Mouse (Mus musculus): Measurements from ENCODE around the gene Pola2. TPM values are rescaled to one million over a fixed set of nuclear protein-coding genes. Genes with fewer than 3 reads are reported as not detected.

The Pola2 gene
- polyA plus RNA-seq (2015; fragmentation: Nextera tagmentation; extraction: Ambion mirVana), result 16.6 and 20.7 TPM in 2 replicates

DNA sequence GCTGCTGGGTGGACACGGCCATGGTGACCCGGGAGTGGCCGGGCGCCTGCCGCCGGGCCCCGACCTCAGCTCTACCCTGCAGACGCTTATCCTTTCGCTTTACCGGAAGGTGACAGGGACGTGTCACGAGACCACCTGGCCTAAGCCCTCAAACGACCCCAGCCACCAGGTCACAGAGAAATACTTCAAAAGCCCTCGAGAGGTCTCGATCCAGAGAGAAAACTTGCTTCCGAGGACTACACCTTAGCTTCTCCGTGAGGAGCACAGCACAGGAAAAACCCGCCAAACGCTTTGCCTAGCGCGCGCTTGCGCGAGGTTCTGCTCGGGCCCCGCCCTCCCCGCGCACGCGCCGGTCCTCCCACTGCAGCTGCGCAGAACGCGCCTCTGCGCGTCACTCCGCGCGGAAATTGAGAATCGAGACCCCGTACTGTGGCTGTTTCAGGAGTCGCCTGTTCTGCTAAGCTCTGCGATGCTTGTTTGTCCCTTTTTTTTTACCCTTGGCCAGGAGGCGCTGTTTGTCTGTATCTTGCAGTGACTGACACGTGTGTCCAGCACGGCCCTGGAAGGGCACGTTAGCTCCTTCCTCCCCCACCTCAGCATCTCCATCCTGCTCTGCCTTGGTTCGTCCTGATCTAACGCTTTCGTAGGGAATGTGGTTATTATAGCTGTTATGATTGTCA lies at the start of gene Pola2:
Gene Pola2, minus strand, starts transcription at position 320 of the 680 bp plus-strand sequence.
- DNase-seq (ENCODE audit: low spot score), result peak; percentile 94
- H3K4me3 ChIP-seq (ENCODE audit: low read depth, low read length), result peak within 1 kb of the TSS; percentile 56
- no peaks in the 10 kb centered on the region for H3K9me3 ChIP-seq (ENCODE audit: low read length)
- WGBS, result under 1% methylated on average over 49 of the region's 50 CpGs
- H3K36me3 ChIP-seq (ENCODE audit: insufficient read depth, low read length), result no peaks in the 10 kb centered on the region
- no peak within 1 kb of the TSS for H3K27ac ChIP-seq (ENCODE audit: low read length)
- peak within 1 kb of the TSS; percentile 72 for H3K4me2 ChIP-seq (replicated peaks; ENCODE audit: low read depth, low read length)
- H3K27me3 ChIP-seq (replicated peaks; ENCODE audit: insufficient read depth, low read length), result no peaks in the 10 kb centered on the region
- peaks cover 4% of the 10 kb centered on the region; the same call in 1 of the 2 replicates for H3K4me1 ChIP-seq (ENCODE audit: insufficient read depth, low read depth, low read length)
- H3K9ac ChIP-seq (replicated peaks; ENCODE audit: low read depth), result peak within 1 kb of the TSS; percentile 29
- peak; percentile 89 for ATAC-seq
- TF ChIP-seq CTCF (IDR thresholded peaks at IDR 0.05), result peak; percentile 36
- TF ChIP-seq EP300 (IDR thresholded peaks at IDR 0.05), result no peak

DNA sequence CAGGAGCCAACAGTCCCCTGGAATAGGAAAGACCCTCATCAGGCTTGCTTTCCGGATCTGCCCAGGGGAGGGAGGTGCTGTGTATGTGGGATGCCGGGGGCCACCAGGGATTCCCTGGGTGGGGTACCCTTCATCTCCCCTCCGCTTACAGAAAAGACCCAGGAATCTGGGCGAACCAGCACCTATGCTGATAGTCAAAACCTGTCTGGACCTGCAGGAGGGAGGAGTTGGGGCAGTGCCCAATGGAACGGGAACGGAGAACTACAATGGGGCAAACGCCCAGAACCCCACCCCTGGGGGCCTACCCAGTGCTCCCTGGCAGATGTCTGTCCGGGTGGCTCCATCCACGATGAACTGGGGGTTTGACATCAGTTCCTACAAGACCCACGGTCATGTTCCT lies 49.7 kb upstream of the Pola2 start:
- Histone ChIP-seq H3K9ac (replicated peaks; ENCODE audit: low read depth) (no peak overlapping the region), H3K27me3 (replicated peaks; ENCODE audit: insufficient read depth, low read length) (no peaks in the 10 kb centered on the region), H3K9me3 (ENCODE audit: low read length) (no peaks in the 10 kb centered on the region), H3K4me1 (ENCODE audit: insufficient read depth, low read depth, low read length) (peaks cover 16% of the 10 kb centered on the region), H3K36me3 (ENCODE audit: insufficient read depth, low read length) (peaks cover 9% of the 10 kb centered on the region), H3K4me2 (replicated peaks; ENCODE audit: low read depth, low read length) (no peak overlapping the region), H3K4me3 (ENCODE audit: low read depth, low read length) (no peak overlapping the region), H3K27ac (ENCODE audit: low read length) (no peak overlapping the region)
- 91% methylated on average over 9 of the region's 10 CpGs for WGBS
- TF ChIP-seq CTCF (IDR thresholded peaks at IDR 0.05), result no peak
- TF ChIP-seq EP300 (IDR thresholded peaks at IDR 0.05), result no peak
- DNase-seq (ENCODE audit: low spot score) (no peak), ATAC-seq (no peak)

GRCm38 (mm10) chr19:6009137-6009536 lies 45.1 kb upstream of the Pola2 start:
- DNase-seq (ENCODE audit: low spot score), result no peak
- no peak overlapping the region for H3K9ac ChIP-seq (replicated peaks; ENCODE audit: low read depth)
- H3K4me1 ChIP-seq (ENCODE audit: insufficient read depth, low read depth, low read length), result peaks cover 2% of the 10 kb centered on the region; the same call in 1 of the 2 replicates
- H3K27ac ChIP-seq (ENCODE audit: low read length), result no peak overlapping the region
- no peaks in the 10 kb centered on the region for H3K27me3 ChIP-seq (replicated peaks; ENCODE audit: insufficient read depth, low read length)
- H3K4me2 ChIP-seq (replicated peaks; ENCODE audit: low read depth, low read length), result no peak overlapping the region
- H3K9me3 ChIP-seq (ENCODE audit: low read length), result no peaks in the 10 kb centered on the region
- WGBS, result 75% methylated on average over 8 of the region's 8 CpGs
- H3K4me3 ChIP-seq (ENCODE audit: low read depth, low read length), result no peak overlapping the region
- no peak for ATAC-seq
- TF ChIP-seq EP300 (IDR thresholded peaks at IDR 0.05) (no peak), CTCF (IDR thresholded peaks at IDR 0.05) (no peak)
- peaks cover 14% of the 10 kb centered on the region for H3K36me3 ChIP-seq (ENCODE audit: insufficient read depth, low read length)

- Histone ChIP-seq H3K9ac (replicated peaks; ENCODE audit: low read depth) (no peak overlapping the region), H3K4me1 (ENCODE audit: insufficient read depth, low read depth, low read length) (no peaks in the 10 kb centered on the region), H3K4me2 (replicated peaks; ENCODE audit: low read depth, low read length) (no peak overlapping the region), H3K4me3 (ENCODE audit: low read depth, low read length) (no peak overlapping the region), H3K9me3 (ENCODE audit: low read length) (no peaks in the 10 kb centered on the region), H3K27ac (ENCODE audit: low read length) (no peak overlapping the region), H3K36me3 (ENCODE audit: insufficient read depth, low read length) (peaks cover 14% of the 10 kb centered on the region), H3K27me3 (replicated peaks; ENCODE audit: insufficient read depth, low read length) (no peaks in the 10 kb centered on the region)
- 75% methylated on average over 13 of the region's 13 CpGs for WGBS
- no peak for TF ChIP-seq EP300 (IDR thresholded peaks at IDR 0.05)
- no peak for TF ChIP-seq CTCF (IDR thresholded peaks at IDR 0.05)
- no peak for ATAC-seq
- no peak for DNase-seq (ENCODE audit: low spot score)
These were observed 43.0 kb upstream of the Pola2 start for GRCm38 (mm10) chr19:6007013-6007412.

GRCm38 (mm10) chr19:6005541-6005940 lies 41.5 kb upstream of the Pola2 start:
- Histone ChIP-seq H3K4me1 (ENCODE audit: insufficient read depth, low read depth, low read length) (no peaks in the 10 kb centered on the region), H3K9me3 (ENCODE audit: low read length) (no peaks in the 10 kb centered on the region), H3K4me3 (ENCODE audit: low read depth, low read length) (no peak overlapping the region), H3K36me3 (ENCODE audit: insufficient read depth, low read length) (peaks cover 10% of the 10 kb centered on the region), H3K4me2 (replicated peaks; ENCODE audit: low read depth, low read length) (no peak overlapping the region), H3K27ac (ENCODE audit: low read length) (no peak overlapping the region), H3K9ac (replicated peaks; ENCODE audit: low read depth) (no peak overlapping the region), H3K27me3 (replicated peaks; ENCODE audit: insufficient read depth, low read length) (no peaks in the 10 kb centered on the region)
- ATAC-seq (no peak), DNase-seq (ENCODE audit: low spot score) (no peak)
- 56% methylated on average over 11 of the region's 11 CpGs for WGBS
- no peak for TF ChIP-seq EP300 (IDR thresholded peaks at IDR 0.05)
- no peak for TF ChIP-seq CTCF (IDR thresholded peaks at IDR 0.05)

DNA sequence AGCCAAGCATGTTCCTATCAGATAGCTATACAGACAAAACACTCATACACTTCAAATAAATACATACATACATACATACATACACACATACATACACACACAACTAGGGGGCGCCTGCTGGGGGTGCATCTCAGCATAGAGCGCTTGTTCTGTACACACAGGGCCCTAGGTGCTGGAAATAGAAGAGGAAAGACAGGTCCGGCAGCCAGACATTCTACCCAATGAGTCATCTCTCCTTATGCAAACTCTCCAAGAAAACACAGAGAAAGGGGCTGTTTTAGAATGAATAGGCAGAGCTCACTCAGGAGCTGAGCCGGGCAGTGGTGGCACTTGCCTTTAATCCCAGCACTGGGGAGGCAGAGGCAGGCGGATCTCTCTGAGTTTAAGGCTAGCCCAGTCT lies 36.0 kb upstream of the Pola2 start:
- H3K4me1 ChIP-seq (ENCODE audit: insufficient read depth, low read depth, low read length), result no peaks in the 10 kb centered on the region; the same call in 1 of the 2 replicates
- no peaks in the 10 kb centered on the region for H3K27me3 ChIP-seq (replicated peaks; ENCODE audit: insufficient read depth, low read length)
- no peak overlapping the region for H3K4me2 ChIP-seq (replicated peaks; ENCODE audit: low read depth, low read length)
- peaks cover 15% of the 10 kb centered on the region; the same call in 1 of the 2 replicates for H3K36me3 ChIP-seq (ENCODE audit: insufficient read depth, low read length)
- H3K9me3 ChIP-seq (ENCODE audit: low read length), result no peaks in the 10 kb centered on the region
- TF ChIP-seq EP300 (IDR thresholded peaks at IDR 0.05), result no peak
- peak; percentile 22 for TF ChIP-seq CTCF (IDR thresholded peaks at IDR 0.05)
- H3K27ac ChIP-seq (ENCODE audit: low read length), result no peak overlapping the region
- no peak overlapping the region for H3K4me3 ChIP-seq (ENCODE audit: low read depth, low read length)
- WGBS, result 60% methylated on average over 5 of the region's 5 CpGs
- DNase-seq (ENCODE audit: low spot score) (peak; percentile 19), ATAC-seq (no peak)
- H3K9ac ChIP-seq (replicated peaks; ENCODE audit: low read depth), result no peak overlapping the region

All from lung, postnatal 0 days (tissue).